Mouse (Mus musculus): ENCODE results near the gene Rpa2.

DNA sequence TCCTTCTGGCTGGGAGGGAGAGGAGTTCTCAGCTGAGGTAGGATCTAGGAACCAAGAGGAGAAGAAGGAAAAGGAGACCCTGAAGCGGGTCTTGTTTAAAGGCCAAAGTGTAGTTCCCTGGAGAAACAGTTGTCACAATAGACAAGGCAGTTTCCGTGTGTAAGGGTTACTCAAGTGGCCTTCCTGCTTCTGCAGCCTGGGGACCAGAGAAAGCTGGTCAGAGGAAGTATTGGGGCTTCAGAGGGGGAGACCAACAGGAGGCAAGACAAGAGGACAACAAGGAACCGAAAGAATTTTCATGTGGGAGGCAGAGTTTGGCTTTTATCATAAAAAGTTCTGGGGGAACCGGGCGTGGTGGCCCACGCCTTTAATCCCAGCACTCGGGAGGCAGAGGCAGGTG lies 48.3 kb downstream of the Rpa2 start:
- TF ChIP-seq FLI1 (IDR thresholded peaks at IDR 0.05; ENCODE audit: low read length), result no peak
- TF ChIP-seq GATA1 (IDR thresholded peaks at IDR 0.05; ENCODE audit: borderline replicate concordance, low read length), result no peak

Measured in megakaryocyte, embryonic 14.5 days (primary cell).